Mouse (Mus musculus): Measurements from ENCODE around the gene Zfp286. TPM values are rescaled to one million over a fixed set of nuclear protein-coding genes. Genes with fewer than 3 reads are reported as not detected.

The Zfp286 gene
- polyA plus RNA-seq (2015; fragmentation: Nextera tagmentation; extraction: Ambion mirVana) = 37.7 and 37.8 TPM in 2 replicates

DNA sequence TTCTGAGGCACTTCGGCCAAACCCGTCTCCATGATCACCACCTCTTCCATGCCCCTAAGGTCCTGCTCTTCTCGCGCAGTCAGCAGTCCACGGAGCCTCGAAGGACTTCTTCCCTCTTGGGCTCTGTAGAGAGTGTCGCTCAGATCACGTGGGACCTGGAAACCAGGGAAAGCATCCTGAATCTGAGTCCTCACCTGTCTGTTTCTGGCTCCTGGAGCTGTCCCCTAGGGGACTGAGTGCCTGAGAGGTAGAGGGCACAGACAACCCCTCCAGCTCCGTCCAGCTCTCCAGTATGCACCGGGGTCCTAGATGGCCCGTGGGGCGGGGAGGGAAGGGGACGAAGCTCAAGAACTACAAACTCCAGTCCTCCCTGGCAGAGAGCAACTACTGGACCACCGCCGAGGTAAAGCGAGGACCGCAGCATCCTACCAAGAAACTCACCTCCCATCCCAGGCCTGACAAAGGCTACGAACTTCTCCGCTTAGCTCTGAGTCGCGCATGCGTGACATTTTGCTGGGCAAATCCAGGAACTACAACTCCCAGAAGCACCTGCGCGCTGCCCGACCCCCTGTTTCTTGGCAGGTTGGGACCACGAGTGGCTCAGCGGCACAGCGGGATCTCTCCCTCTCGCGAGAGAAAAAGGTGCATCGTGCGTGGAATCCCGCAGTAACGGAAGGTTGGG is at the start of gene Zfp286:
Zfp286 (minus strand) TSS at position 528 of the 682 bp plus-strand sequence.
- Histone ChIP-seq H3K9ac (peak within 1 kb of the TSS; percentile 79), H3K4me1 (peaks cover 8% of the 10 kb centered on the region), H3K4me2 (replicated peaks) (peak within 1 kb of the TSS; percentile 78), H3K27ac (0 out of 2 replicates have a peak within 1 kb of the TSS, but pooled peaks have one; percentile 7), H3K4me3 (peak within 1 kb of the TSS; percentile 60), H3K27me3 (no peaks in the 10 kb centered on the region), H3K9me3 (peaks cover 11% of the 10 kb centered on the region), H3K36me3 (peaks cover 39% of the 10 kb centered on the region)
- WGBS = 8% methylated on average over 34 of the region's 34 CpGs
- ATAC-seq (ENCODE audit: low FRiP score, low read depth) = peak; percentile 95

DNA sequence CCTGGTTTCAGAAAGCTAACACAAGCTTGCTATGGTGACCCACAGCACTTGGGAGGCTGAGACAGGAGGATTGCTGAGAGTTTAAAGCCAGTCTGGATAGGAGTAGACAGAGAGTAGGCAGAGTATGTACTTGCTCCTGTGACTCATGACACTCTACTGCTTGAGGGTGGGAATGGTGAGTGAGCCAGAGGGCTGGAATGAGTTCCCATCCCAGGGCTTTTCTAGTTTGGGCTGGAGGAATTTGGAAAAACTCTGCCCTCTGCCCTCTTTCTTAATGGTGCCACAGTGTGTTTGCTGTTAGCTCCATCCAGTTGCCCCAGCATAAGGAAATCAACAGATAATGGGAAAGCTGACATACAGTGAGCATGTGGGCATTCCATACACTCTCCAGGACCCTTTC is 42.6 kb upstream of the Zfp286 start:
- H3K9me3 ChIP-seq = no peaks in the 10 kb centered on the region
- no peak overlapping the region for H3K4me3 ChIP-seq
- H3K4me1 ChIP-seq = peaks cover under 1% of the 10 kb centered on the region; the same call in 1 of the 2 replicates
- H3K27me3 ChIP-seq = no peaks in the 10 kb centered on the region
- no peak overlapping the region for H3K9ac ChIP-seq
- peaks cover 38% of the 10 kb centered on the region for H3K36me3 ChIP-seq
- no peak overlapping the region for H3K4me2 ChIP-seq (replicated peaks)
- H3K27ac ChIP-seq = no peak overlapping the region
- no peak for ATAC-seq (ENCODE audit: low FRiP score, low read depth)

DNA sequence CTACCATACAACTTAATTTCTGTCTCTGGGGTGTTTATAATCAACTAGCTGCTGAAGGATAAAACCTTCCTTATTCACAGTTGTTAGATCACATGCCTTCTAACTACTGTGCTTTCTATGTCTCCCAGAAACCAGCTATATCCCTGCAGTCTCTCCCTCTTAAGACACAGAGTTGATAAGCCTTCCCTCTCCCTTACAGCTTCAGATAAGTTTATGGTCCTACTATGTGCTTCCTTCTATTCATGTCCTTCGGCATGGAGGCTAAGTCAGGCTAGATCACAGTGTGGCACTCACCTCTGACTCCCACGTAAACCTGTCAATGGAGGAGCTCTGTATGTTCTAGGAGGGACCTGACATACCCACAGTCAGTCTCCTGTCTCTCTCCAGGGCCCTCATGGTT is 41.1 kb upstream of the Zfp286 start:
- Histone ChIP-seq H3K9me3 (no peaks in the 10 kb centered on the region), H3K4me2 (replicated peaks) (no peak overlapping the region), H3K27ac (no peak overlapping the region), H3K4me3 (no peak overlapping the region), H3K27me3 (no peaks in the 10 kb centered on the region), H3K4me1 (peaks cover 15% of the 10 kb centered on the region), H3K9ac (no peak overlapping the region), H3K36me3 (peaks cover 27% of the 10 kb centered on the region)
- no peak for ATAC-seq (ENCODE audit: low FRiP score, low read depth)
- 86% methylated on average over 2 of the region's 2 CpGs for WGBS

DNA sequence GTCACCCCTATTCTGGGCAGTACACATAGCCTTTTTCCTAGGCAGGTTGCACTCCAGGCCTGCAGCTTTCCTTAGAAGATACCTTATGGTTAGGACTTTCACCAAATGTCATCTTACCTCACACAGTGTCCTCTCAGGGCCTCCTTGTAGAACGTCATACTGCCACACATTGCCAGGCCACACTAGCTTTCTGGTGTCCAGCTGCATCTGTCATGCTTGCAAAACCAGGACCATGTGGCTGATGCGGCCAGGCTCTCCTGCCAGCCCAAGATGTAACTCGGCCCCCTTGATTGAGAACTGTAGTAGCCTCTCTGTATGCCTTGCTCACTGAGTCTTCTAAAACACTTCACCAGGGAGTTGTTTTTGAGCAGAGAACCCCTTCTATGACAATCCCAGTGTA is 38.6 kb upstream of the Zfp286 start:
- H3K27ac ChIP-seq = no peak overlapping the region
- no peak for ATAC-seq (ENCODE audit: low FRiP score, low read depth)
- no peak overlapping the region for H3K4me2 ChIP-seq (replicated peaks)
- no peaks in the 10 kb centered on the region for H3K9me3 ChIP-seq
- peaks cover 19% of the 10 kb centered on the region for H3K36me3 ChIP-seq
- no peak overlapping the region for H3K9ac ChIP-seq
- 73% methylated on average over 3 of the region's 3 CpGs for WGBS
- no peaks in the 10 kb centered on the region for H3K27me3 ChIP-seq
- H3K4me1 ChIP-seq = peaks cover 30% of the 10 kb centered on the region
- no peak overlapping the region for H3K4me3 ChIP-seq

DNA sequence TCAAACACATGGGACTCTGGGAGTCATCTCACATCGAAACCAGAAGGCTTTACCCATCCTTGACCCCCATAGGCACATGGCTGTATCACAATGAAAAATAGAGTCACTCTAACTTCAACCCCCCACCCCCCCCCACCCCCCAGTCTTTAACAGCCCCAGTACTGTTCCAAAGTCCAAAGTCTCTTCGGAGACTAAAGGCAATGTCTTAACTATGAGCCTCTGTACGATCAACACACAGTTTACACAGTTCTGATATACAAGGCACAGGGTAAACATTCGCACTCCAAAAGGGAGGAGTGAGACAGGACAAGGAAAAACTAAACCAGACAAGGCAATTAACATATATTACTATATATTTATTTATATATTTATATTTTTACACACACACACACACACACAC is 37.9 kb upstream of the Zfp286 start:
- Histone ChIP-seq H3K4me3 (no peak overlapping the region), H3K36me3 (peaks cover 18% of the 10 kb centered on the region), H3K9ac (no peak overlapping the region), H3K27me3 (no peaks in the 10 kb centered on the region), H3K4me2 (replicated peaks) (no peak overlapping the region), H3K4me1 (peaks cover 30% of the 10 kb centered on the region), H3K9me3 (no peaks in the 10 kb centered on the region), H3K27ac (no peak overlapping the region)
- no peak for ATAC-seq (ENCODE audit: low FRiP score, low read depth)
- WGBS = 89% methylated on average over 4 of the region's 4 CpGs

DNA sequence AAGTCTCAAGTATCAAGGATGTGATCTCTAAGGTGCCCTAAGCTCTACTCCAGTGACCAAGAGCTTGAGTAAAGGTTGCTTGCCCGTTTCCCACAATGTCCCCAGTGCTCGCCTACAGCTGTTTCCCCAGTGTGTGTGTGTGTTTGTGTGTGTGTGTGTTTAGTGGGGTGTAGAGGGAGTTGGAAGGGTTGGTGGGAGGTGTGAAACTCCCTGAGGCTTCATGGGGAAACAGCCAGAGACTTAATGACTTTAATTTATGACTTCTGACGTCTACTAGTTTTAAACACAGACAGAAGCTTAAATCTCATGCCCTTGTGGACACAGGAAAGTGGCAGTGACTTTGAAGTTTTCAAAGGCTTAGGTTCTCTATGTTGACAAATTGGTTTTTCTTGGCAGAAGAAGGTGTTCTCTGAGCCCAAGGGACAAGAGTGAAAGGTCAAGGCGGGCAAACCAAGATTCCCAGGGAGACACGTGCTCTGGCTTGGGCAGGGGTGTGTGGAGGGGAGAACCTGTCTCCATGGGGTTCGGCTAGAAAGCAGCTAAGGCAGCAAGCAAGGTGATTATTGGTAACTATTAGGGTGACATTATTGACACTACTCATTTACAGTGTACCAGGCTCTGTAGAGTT is 37.0 kb upstream of the Zfp286 start:
- Histone ChIP-seq H3K9ac (no peak overlapping the region), H3K4me1 (peaks cover 34% of the 10 kb centered on the region), H3K36me3 (0 out of 2 replicates have a peak, but pooled peaks cover 9% of the 10 kb centered on the region), H3K4me2 (replicated peaks) (no peak overlapping the region), H3K27ac (no peak overlapping the region), H3K27me3 (no peaks in the 10 kb centered on the region), H3K4me3 (no peak overlapping the region), H3K9me3 (no peaks in the 10 kb centered on the region)
- ATAC-seq (ENCODE audit: low FRiP score, low read depth) = no peak
- 25% methylated on average over 6 of the region's 6 CpGs for WGBS

DNA sequence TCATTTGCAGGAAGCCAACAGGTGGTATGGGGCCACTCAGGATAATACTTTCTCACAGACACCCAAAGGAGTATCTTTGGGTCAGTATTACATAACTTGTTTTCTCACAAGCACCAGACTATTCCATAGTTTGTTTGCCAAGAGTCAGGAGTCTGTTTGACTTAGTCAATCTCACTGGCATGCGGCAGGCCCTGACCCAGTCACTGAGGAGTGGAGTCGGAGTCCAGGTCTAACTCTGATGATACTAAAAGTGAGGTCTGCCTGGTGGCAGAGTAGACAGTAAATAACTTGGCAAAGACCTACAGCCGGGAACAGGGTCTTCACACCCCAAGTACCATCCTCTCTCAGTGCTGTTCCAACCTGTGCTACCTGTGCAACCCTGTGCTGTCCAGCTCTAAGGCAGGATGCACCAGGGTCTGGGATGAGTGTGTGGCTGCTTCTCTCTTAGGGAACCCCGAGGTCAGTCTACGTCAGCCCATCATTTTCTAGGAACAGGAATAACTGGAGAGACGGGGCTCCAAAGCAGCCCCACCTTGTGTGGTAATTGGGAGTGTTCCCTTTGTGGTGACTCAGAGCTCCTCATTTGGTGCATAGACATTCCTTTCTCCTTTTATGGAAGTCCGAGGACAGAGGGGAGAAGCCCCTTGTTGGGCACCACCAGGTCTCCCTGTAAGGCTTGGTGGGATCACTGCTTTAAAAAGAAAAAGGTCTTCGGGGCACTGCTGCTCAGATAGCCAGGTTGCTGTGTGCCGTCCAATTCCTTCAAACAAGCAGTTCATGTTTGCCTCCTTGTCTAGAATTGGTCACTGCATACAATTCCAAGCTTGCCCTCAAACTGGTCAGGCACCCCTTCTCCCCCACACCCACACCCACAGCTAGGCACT is 36.2 kb upstream of the Zfp286 start:
- H3K4me3 ChIP-seq = no peak overlapping the region
- H3K27me3 ChIP-seq = no peaks in the 10 kb centered on the region
- peaks cover 41% of the 10 kb centered on the region for H3K4me1 ChIP-seq
- no peak overlapping the region for H3K4me2 ChIP-seq (replicated peaks)
- H3K9me3 ChIP-seq = no peaks in the 10 kb centered on the region
- ATAC-seq (ENCODE audit: low FRiP score, low read depth) = no peak
- 0 out of 2 replicates have a peak, but pooled peaks cover 5% of the 10 kb centered on the region for H3K36me3 ChIP-seq
- no peak overlapping the region for H3K27ac ChIP-seq
- no peak overlapping the region for H3K9ac ChIP-seq
- 76% methylated on average over 9 of the region's 9 CpGs for WGBS

DNA sequence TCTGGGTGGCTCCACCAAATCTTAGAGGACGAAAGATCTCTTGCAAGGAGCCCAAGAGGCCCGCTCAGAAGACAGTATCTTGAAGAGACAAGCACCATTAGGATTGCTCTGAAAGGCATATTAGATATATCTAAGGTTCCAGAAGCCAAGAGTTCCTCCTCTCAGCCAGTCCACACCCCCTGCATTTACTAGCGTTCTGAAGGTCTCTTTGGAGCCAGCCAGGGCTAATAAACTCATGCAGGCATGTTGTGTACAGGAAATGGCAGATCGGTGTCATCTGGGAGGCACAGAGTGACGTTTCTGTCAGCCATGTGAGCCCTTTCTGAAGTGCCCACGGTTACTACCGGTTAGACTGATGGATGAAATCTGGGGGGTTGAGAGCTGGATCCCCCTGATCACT is 34.9 kb upstream of the Zfp286 start:
- WGBS = 44% methylated on average over 7 of the region's 7 CpGs
- Histone ChIP-seq H3K9me3 (no peaks in the 10 kb centered on the region), H3K4me2 (replicated peaks) (peak overlapping the region; percentile 36), H3K9ac (no peak overlapping the region), H3K27me3 (no peaks in the 10 kb centered on the region), H3K27ac (no peak overlapping the region), H3K4me1 (peaks cover 53% of the 10 kb centered on the region), H3K4me3 (no peak overlapping the region), H3K36me3 (0 out of 2 replicates have a peak, but pooled peaks cover 5% of the 10 kb centered on the region)
- ATAC-seq (ENCODE audit: low FRiP score, low read depth) = no peak

DNA sequence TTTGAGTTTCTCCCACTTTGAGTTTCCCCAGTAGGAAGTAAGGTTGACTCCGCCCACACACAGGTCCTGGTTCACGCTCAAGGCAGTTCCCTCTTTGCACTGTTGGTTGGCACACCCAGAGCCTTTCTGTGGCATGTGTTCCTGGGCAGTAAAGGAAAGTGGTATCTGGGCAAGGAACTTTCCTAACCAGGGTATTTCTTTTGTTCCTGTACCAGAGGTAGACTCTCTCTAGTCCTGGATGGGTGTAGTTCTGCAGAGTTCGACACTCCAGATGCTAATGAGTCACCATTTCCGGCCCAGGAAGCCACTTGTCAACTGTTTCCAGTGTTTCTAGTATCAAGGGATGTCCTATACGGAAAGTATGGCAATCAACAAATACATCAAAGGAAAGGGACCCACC is 32.6 kb upstream of the Zfp286 start:
- Histone ChIP-seq H3K4me1 (peaks cover 54% of the 10 kb centered on the region), H3K4me2 (replicated peaks) (peak overlapping the region; percentile 83), H3K27ac (no peak overlapping the region)

DNA sequence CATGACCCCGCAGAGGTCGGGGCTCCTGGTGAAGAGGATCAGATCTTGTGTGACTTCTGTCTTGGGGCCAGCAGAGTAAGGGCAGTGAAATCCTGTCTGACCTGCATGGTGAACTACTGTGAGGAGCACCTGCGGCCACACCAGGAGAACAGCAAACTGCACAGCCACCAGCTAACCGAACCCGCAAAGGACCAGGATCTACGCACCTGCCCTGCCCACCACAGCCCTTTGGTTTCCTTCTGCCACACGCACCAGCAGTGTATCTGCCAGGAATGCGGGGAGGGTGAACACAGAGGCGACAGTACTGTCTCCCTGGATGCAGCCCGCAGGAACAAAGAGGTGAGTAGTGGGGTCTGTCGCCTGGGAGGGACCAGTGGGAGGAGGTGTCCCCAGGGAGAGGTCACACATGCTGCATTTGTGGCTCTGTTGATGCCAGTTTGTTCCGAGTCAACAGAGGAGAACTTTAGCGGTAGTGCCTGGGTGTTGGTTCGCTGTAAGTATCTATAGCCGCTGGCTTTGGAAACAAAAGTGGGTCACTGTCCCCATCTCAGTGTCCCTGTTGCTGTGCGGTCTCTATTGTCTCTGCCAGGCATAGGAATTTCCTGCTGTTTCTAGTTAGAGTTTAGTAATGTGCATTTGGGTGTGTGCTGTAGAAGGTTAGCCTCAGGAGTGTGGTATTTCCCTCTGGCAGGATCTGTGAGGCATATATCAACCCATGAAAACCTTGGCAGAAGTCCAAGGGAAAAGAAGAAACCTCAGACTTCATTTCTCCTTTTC is 31.6 kb upstream of the Zfp286 start:
- Histone ChIP-seq H3K4me2 (replicated peaks) (peak overlapping the region; percentile 83), H3K4me1 (peaks cover 47% of the 10 kb centered on the region), H3K9ac (peak overlapping the region; percentile 69), H3K9me3 (no peaks in the 10 kb centered on the region), H3K4me3 (peak overlapping the region; percentile 56), H3K36me3 (no peaks in the 10 kb centered on the region), H3K27me3 (no peaks in the 10 kb centered on the region), H3K27ac (peak overlapping the region; percentile 81)
- ATAC-seq (ENCODE audit: low FRiP score, low read depth) = 0 out of 2 replicates have a peak, but pooled peaks have one; percentile 50
- WGBS = 19% methylated on average over 16 of the region's 16 CpGs

More for the DNA sequence above, 32.6 kb upstream of the Zfp286 start:
- Histone ChIP-seq H3K36me3 (no peaks in the 10 kb centered on the region), H3K9ac (no peak overlapping the region), H3K27me3 (no peaks in the 10 kb centered on the region), H3K4me3 (peak overlapping the region; percentile 29), H3K9me3 (no peaks in the 10 kb centered on the region)
- 66% methylated on average over 5 of the region's 5 CpGs for WGBS
- ATAC-seq (ENCODE audit: low FRiP score, low read depth) = no peak

DNA sequence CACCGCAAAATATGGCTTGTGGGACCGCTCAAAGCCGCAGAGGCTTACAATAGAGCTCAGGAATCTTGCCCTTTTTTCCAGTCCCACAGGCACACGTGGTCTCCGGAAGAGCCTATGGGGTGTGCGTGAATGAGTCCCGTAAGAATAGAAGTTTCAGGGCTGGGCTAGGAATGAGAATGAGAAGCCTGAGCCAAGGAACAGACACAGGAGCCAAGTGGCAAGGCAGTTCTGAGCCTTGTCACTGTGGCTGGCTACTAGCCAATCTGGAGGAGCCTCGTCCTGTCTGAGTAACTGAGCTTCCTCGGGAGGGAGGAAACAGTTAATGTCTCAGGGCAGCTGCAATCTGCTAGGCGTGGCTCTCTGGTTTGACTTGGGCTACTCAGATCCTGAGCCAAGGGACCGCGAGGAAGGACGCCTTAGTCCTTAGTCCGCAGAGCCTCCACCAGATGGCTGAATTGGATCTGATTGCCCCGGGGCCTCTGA is 30.8 kb upstream of the Zfp286 start, which contains the start of gene Trim16:
Trim16 (plus strand) TSS at position 173 of the 483 bp plus-strand sequence.
- Histone ChIP-seq H3K27me3 (no peaks in the 10 kb centered on the region), H3K4me3 (peak within 1 kb of the TSS; percentile 56), H3K27ac (peak within 1 kb of the TSS; percentile 81), H3K4me2 (replicated peaks) (peak within 1 kb of the TSS; percentile 83), H3K4me1 (peaks cover 41% of the 10 kb centered on the region), H3K36me3 (no peaks in the 10 kb centered on the region), H3K9ac (peak within 1 kb of the TSS; percentile 69), H3K9me3 (no peaks in the 10 kb centered on the region)
- 4% methylated on average over 15 of the region's 15 CpGs for WGBS
- ATAC-seq (ENCODE audit: low FRiP score, low read depth) = peak; percentile 85

Measured in limb, embryonic 13.5 days (tissue).